Mouse (Mus musculus) right cerebral cortex, postnatal 14 days (tissue): Measurements from ENCODE around the gene Gm15056.

Source experiments
- DNase-seq: peaks from one replicate; pipeline ENCODE4 v3.0.0; 2022

The Gm15056 gene

GRCm38 (mm10) chr8:20902527-20902926, at the start of gene Gm15056:
Gm15056 (minus strand) TSS chr8:20902627.
- no peak for DNase-seq

GRCm38 (mm10) chr8:20944610-20945009, 42.2 kb upstream of the Gm15056 start, which contains the start of gene AY761185:
AY761185 (minus strand) TSS chr8:20944710.
- DNase-seq: no peak

- no peak for DNase-seq
Observed at GRCm38 (mm10) chr8:20921971-20922370, 19.5 kb upstream of the Gm15056 start, which contains the start of gene Gm6040. Gm6040 (minus strand) TSS chr8:20922071.

- DNase-seq: no peak
Observed at GRCm38 (mm10) chr8:20912288-20912687, 9.9 kb upstream of the Gm15056 start.

- no peak for DNase-seq
Observed at GRCm38 (mm10) chr8:20908256-20908655, 5.8 kb upstream of the Gm15056 start.

- DNase-seq: no peak
Observed at GRCm38 (mm10) chr8:20907119-20907518, 4.7 kb upstream of the Gm15056 start.

GRCm38 (mm10) chr8:20892369-20892768, 10.1 kb downstream of the Gm15056 start, which contains the start of gene Defb33:
Defb33 (plus strand) TSS chr8:20892669.
- DNase-seq: no peak

GRCm38 (mm10) chr8:20874608-20875007, 27.8 kb downstream of the Gm15056 start:
- no peak for DNase-seq
